Mouse (Mus musculus): ENCODE results near the gene Foxj3. TPM values are rescaled to one million over a fixed set of nuclear protein-coding genes. Genes with fewer than 3 reads are reported as not detected.

Gene Foxj3
- polyA plus RNA-seq, 1 experiment from 2014 or later: 39.0 TPM

- H3K9me3 ChIP-seq (ENCODE audit: control insufficient read depth, low read length): no peaks in the 10 kb centered on the region
- WGBS: 66% methylated on average over 11 of the region's 11 CpGs
- H3K27ac ChIP-seq (ENCODE audit: low read length): no peak overlapping the region
- H3K9ac ChIP-seq (replicated peaks; ENCODE audit: low read depth, low read length): no peak overlapping the region
- H3K4me3 ChIP-seq (replicated peaks; ENCODE audit: low read length): no peak overlapping the region
- H3K4me1 ChIP-seq (replicated peaks; ENCODE audit: control insufficient read depth, insufficient read depth, low read length): peaks cover 7% of the 10 kb centered on the region
- no peaks in the 10 kb centered on the region for H3K36me3 ChIP-seq (ENCODE audit: control insufficient read depth, insufficient read depth)
- no peak for ATAC-seq
- H3K4me2 ChIP-seq (ENCODE audit: low read length): no peak overlapping the region
- H3K27me3 ChIP-seq (replicated peaks; ENCODE audit: control insufficient read depth, insufficient read depth, low read length): no peaks in the 10 kb centered on the region
These were observed 101.9 kb downstream of the Foxj3 start for GRCm38 (mm10) chr4:119638656-119639055.

- H3K4me3 ChIP-seq (replicated peaks; ENCODE audit: low read length): no peak overlapping the region
- ATAC-seq: no peak
- H3K4me2 ChIP-seq (ENCODE audit: low read length): no peak overlapping the region
- 90% methylated on average over 4 of the region's 4 CpGs for WGBS
- H3K36me3 ChIP-seq (ENCODE audit: control insufficient read depth, insufficient read depth): no peaks in the 10 kb centered on the region
- no peak overlapping the region for H3K9ac ChIP-seq (replicated peaks; ENCODE audit: low read depth, low read length)
- no peaks in the 10 kb centered on the region for H3K27me3 ChIP-seq (replicated peaks; ENCODE audit: control insufficient read depth, insufficient read depth, low read length)
- H3K4me1 ChIP-seq (replicated peaks; ENCODE audit: control insufficient read depth, insufficient read depth, low read length): no peaks in the 10 kb centered on the region
- H3K9me3 ChIP-seq (ENCODE audit: control insufficient read depth, low read length): no peaks in the 10 kb centered on the region
- H3K27ac ChIP-seq (ENCODE audit: low read length): no peak overlapping the region
These were observed 105.9 kb downstream of the Foxj3 start for GRCm38 (mm10) chr4:119642666-119643065.

DNA sequence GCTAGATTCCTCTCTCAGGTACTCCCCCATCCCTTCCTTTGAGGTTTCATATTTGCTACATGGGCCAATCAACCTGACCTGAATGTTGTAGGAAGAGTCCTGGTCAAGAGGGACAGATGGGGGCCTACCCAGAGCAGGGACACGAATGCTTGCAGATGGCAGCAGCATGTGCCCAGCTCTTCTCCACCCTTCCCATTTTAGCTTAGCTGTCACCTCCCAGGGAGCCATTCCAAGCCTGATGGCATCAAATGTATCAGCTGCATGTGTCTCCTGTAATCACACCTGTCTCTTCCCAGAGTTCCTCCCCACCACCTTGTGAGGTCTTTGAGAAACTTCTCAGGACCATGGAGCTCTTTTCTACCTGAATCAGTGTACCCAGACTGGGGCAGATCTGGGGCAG, 120.2 kb downstream of the Foxj3 start:
- no peak overlapping the region for H3K4me2 ChIP-seq (ENCODE audit: low read length)
- ATAC-seq: no peak
- H3K27ac ChIP-seq (ENCODE audit: low read length): no peak overlapping the region
- 65% methylated on average over 1 of the region's 1 CpGs for WGBS
- no peaks in the 10 kb centered on the region for H3K27me3 ChIP-seq (replicated peaks; ENCODE audit: control insufficient read depth, insufficient read depth, low read length)
- peaks cover 10% of the 10 kb centered on the region for H3K9me3 ChIP-seq (ENCODE audit: control insufficient read depth, low read length)
- no peak overlapping the region for H3K4me3 ChIP-seq (replicated peaks; ENCODE audit: low read length)
- H3K4me1 ChIP-seq (replicated peaks; ENCODE audit: control insufficient read depth, insufficient read depth, low read length): no peaks in the 10 kb centered on the region
- no peak overlapping the region for H3K9ac ChIP-seq (replicated peaks; ENCODE audit: low read depth, low read length)
- H3K36me3 ChIP-seq (ENCODE audit: control insufficient read depth, insufficient read depth): no peaks in the 10 kb centered on the region

GRCm38 (mm10) chr4:119658246-119658645, 121.4 kb downstream of the Foxj3 start:
- H3K27ac ChIP-seq (ENCODE audit: low read length): no peak overlapping the region
- H3K4me3 ChIP-seq (replicated peaks; ENCODE audit: low read length): no peak overlapping the region
- H3K9ac ChIP-seq (replicated peaks; ENCODE audit: low read depth, low read length): no peak overlapping the region
- H3K36me3 ChIP-seq (ENCODE audit: control insufficient read depth, insufficient read depth): no peaks in the 10 kb centered on the region
- WGBS: 73% methylated on average over 2 of the region's 2 CpGs
- H3K9me3 ChIP-seq (ENCODE audit: control insufficient read depth, low read length): peaks cover 6% of the 10 kb centered on the region; the same call in 1 of the 2 replicates
- H3K4me2 ChIP-seq (ENCODE audit: low read length): no peak overlapping the region
- H3K4me1 ChIP-seq (replicated peaks; ENCODE audit: control insufficient read depth, insufficient read depth, low read length): no peaks in the 10 kb centered on the region
- H3K27me3 ChIP-seq (replicated peaks; ENCODE audit: control insufficient read depth, insufficient read depth, low read length): no peaks in the 10 kb centered on the region
- ATAC-seq: no peak

- Histone ChIP-seq H3K9ac (replicated peaks; ENCODE audit: low read depth, low read length) (no peak within 1 kb of the TSS), H3K36me3 (ENCODE audit: control insufficient read depth, insufficient read depth) (no peaks in the 10 kb centered on the region), H3K27ac (ENCODE audit: low read length) (no peak within 1 kb of the TSS), H3K27me3 (replicated peaks; ENCODE audit: control insufficient read depth, insufficient read depth, low read length) (no peaks in the 10 kb centered on the region), H3K4me2 (ENCODE audit: low read length) (no peak within 1 kb of the TSS), H3K9me3 (ENCODE audit: control insufficient read depth, low read length) (peaks cover 2% of the 10 kb centered on the region; the same call in 1 of the 2 replicates), H3K4me1 (replicated peaks; ENCODE audit: control insufficient read depth, insufficient read depth, low read length) (no peaks in the 10 kb centered on the region), H3K4me3 (replicated peaks; ENCODE audit: low read length) (no peak within 1 kb of the TSS)
- 87% methylated on average over 4 of the region's 4 CpGs for WGBS
- ATAC-seq: no peak
These were observed 121.9 kb downstream of the Foxj3 start, which contains the start of gene Guca2b for GRCm38 (mm10) chr4:119658731-119659130. Guca2b (minus strand) TSS chr4:119658954.

GRCm38 (mm10) chr4:119660007-119660406, 123.2 kb downstream of the Foxj3 start:
- no peaks in the 10 kb centered on the region for H3K9me3 ChIP-seq (ENCODE audit: control insufficient read depth, low read length)
- no peaks in the 10 kb centered on the region for H3K4me1 ChIP-seq (replicated peaks; ENCODE audit: control insufficient read depth, insufficient read depth, low read length)
- H3K27me3 ChIP-seq (replicated peaks; ENCODE audit: control insufficient read depth, insufficient read depth, low read length): no peaks in the 10 kb centered on the region
- no peak overlapping the region for H3K4me2 ChIP-seq (ENCODE audit: low read length)
- no peaks in the 10 kb centered on the region for H3K36me3 ChIP-seq (ENCODE audit: control insufficient read depth, insufficient read depth)
- no peak for ATAC-seq
- 80% methylated on average over 8 of the region's 8 CpGs for WGBS
- H3K27ac ChIP-seq (ENCODE audit: low read length): no peak overlapping the region
- no peak overlapping the region for H3K4me3 ChIP-seq (replicated peaks; ENCODE audit: low read length)
- H3K9ac ChIP-seq (replicated peaks; ENCODE audit: low read depth, low read length): no peak overlapping the region

GRCm38 (mm10) chr4:119662151-119662550, 125.3 kb downstream of the Foxj3 start:
- WGBS: 70% methylated on average over 4 of the region's 4 CpGs
- H3K9me3 ChIP-seq (ENCODE audit: control insufficient read depth, low read length): no peaks in the 10 kb centered on the region
- no peak for ATAC-seq
- H3K9ac ChIP-seq (replicated peaks; ENCODE audit: low read depth, low read length): no peak overlapping the region
- H3K27me3 ChIP-seq (replicated peaks; ENCODE audit: control insufficient read depth, insufficient read depth, low read length): no peaks in the 10 kb centered on the region
- H3K4me3 ChIP-seq (replicated peaks; ENCODE audit: low read length): no peak overlapping the region
- H3K36me3 ChIP-seq (ENCODE audit: control insufficient read depth, insufficient read depth): no peaks in the 10 kb centered on the region
- H3K4me1 ChIP-seq (replicated peaks; ENCODE audit: control insufficient read depth, insufficient read depth, low read length): peaks cover 3% of the 10 kb centered on the region; the same call in 1 of the 2 replicates
- H3K27ac ChIP-seq (ENCODE audit: low read length): no peak overlapping the region
- no peak overlapping the region for H3K4me2 ChIP-seq (ENCODE audit: low read length)

DNA sequence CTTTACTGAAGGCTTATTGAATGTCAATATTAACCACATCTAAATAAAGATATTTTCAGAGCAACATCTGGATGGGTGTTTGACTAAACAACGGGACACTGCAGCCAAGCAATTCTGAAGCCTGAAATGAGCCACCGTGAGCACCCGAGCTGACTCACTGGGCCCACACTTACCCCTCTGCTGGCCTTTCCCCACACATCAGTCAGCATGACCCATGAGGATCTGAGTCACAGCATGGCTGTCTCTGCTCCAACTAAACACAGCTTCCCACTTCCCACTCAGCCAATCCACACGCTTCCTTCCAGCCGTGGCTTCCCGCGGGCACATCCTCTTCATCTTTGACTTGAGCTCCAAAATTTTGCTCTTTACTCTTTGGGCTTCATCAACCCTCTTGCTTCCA, 126.2 kb downstream of the Foxj3 start:
- no peak for ATAC-seq
- H3K27ac ChIP-seq (ENCODE audit: low read length): no peak overlapping the region
- WGBS: 92% methylated on average over 7 of the region's 7 CpGs

DNA sequence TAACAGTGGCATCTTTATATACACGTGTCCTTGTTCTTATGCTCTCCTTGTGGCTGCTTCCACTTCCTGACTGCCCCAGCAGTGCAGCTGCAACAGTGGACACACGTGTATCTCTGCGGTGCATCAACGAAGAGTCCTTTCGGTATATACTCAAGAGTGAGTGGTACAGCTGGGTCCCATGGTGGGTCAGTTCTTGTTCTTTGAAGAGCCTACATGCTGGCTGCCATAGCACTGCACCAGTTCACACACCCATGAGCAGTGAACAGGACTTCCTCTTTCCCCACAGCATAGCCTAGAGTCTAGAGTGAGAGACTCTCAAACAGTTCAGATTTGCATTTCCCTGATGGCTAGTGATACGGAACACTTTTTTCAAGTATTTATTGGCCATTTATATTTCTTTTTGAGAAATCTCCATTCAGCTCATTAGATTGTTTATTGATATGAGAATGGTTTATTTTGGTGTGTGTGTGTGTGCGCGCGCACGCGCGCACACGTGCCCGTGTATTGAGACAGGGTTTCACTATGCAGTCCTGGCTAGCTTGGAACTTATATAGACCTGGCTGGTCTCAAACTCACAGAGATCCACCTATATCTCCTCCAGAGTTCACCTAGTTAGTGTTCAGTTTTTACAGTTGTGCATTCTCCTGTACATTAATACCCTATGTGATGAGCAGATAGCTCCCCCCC, 126.7 kb downstream of the Foxj3 start:
- no peaks in the 10 kb centered on the region for H3K36me3 ChIP-seq (ENCODE audit: control insufficient read depth, insufficient read depth)
- H3K9ac ChIP-seq (replicated peaks; ENCODE audit: low read depth, low read length): no peak overlapping the region
- no peak overlapping the region for H3K4me2 ChIP-seq (ENCODE audit: low read length)
- no peak overlapping the region for H3K4me3 ChIP-seq (replicated peaks; ENCODE audit: low read length)
- H3K9me3 ChIP-seq (ENCODE audit: control insufficient read depth, low read length): no peaks in the 10 kb centered on the region
- H3K27ac ChIP-seq (ENCODE audit: low read length): no peak overlapping the region
- no peaks in the 10 kb centered on the region for H3K27me3 ChIP-seq (replicated peaks; ENCODE audit: control insufficient read depth, insufficient read depth, low read length)
- H3K4me1 ChIP-seq (replicated peaks; ENCODE audit: control insufficient read depth, insufficient read depth, low read length): peaks cover 3% of the 10 kb centered on the region; the same call in 1 of the 2 replicates
- ATAC-seq: no peak
- 94% methylated on average over 14 of the region's 14 CpGs for WGBS

More for the DNA sequence above, 126.2 kb downstream of the Foxj3 start:
- H3K4me1 ChIP-seq (replicated peaks; ENCODE audit: control insufficient read depth, insufficient read depth, low read length): peaks cover 3% of the 10 kb centered on the region; the same call in 1 of the 2 replicates
- no peak overlapping the region for H3K4me2 ChIP-seq (ENCODE audit: low read length)
- no peaks in the 10 kb centered on the region for H3K27me3 ChIP-seq (replicated peaks; ENCODE audit: control insufficient read depth, insufficient read depth, low read length)
- H3K4me3 ChIP-seq (replicated peaks; ENCODE audit: low read length): no peak overlapping the region
- no peak overlapping the region for H3K9ac ChIP-seq (replicated peaks; ENCODE audit: low read depth, low read length)
- no peaks in the 10 kb centered on the region for H3K36me3 ChIP-seq (ENCODE audit: control insufficient read depth, insufficient read depth)
- no peaks in the 10 kb centered on the region for H3K9me3 ChIP-seq (ENCODE audit: control insufficient read depth, low read length)
